Mouse (Mus musculus): ENCODE data around the gene Nr5a2.

DNA sequence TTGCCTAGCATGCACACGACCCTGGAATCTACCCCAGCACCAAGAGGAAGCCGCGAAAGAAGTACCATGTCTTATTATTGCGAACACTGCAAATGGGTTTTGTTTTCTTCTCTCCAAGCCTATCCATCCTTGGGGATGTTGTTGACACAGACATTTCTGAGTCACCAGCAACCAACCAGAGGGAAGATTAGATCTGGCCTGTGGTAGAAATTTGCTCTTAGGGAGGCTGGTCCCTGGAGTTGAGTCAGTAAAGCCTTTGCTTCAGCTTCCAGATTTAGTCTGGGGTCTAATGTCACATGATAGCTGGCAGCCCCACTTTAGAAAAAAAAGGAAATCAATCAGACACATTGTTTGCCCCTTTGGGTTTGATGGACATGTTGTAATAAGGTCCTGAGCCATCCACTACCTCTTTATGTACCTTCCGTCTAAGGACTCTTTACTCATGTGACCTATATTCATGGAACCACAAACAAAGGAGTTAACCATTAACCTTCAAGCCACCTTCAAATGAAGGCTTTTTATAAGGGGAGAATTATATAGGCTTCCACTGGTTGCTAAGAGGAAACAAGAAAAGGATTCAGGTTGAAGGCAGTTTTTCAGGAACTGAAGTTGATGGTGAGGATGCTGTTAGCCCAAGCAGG lies 20.1 kb upstream of the Nr5a2 start:
- TF ChIP-seq CTCF (IDR thresholded peaks at IDR 0.05; ENCODE audit: low read depth, low read length), result no peak
- no peak for TF ChIP-seq POLR2A (IDR thresholded peaks at IDR 0.05; ENCODE audit: insufficient read depth, low read length)
